Mouse (Mus musculus) lung, postnatal 36 days (tissue): ENCODE results near the gene Caln1.

ENCODE experiments used
- DNase-seq: peaks from one replicate; pipeline ENCODE4 v3.0.0; 2022; ENCODE audit warnings: mixed read lengths

Gene Caln1

DNA sequence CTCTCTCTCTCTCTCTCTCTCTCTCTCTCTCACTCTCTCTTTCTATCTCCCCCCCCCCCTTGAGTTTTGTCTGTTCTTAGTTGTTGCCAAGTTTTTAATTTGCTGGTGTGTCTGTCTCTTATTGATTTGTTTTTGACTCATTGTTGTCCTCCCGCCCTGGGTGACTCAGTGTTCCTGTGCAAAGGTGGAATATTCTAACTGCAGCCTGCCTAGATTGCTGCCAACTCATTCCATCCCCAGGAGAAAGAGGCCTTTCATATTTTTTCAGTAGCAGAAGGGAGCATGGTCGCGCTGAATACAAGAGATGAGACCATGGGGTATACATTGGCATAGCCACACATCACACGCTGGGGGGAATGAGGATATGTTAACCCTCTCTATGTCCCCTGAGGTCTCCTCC is 335.6 kb downstream of the Caln1 start:
- no peak for DNase-seq

DNA sequence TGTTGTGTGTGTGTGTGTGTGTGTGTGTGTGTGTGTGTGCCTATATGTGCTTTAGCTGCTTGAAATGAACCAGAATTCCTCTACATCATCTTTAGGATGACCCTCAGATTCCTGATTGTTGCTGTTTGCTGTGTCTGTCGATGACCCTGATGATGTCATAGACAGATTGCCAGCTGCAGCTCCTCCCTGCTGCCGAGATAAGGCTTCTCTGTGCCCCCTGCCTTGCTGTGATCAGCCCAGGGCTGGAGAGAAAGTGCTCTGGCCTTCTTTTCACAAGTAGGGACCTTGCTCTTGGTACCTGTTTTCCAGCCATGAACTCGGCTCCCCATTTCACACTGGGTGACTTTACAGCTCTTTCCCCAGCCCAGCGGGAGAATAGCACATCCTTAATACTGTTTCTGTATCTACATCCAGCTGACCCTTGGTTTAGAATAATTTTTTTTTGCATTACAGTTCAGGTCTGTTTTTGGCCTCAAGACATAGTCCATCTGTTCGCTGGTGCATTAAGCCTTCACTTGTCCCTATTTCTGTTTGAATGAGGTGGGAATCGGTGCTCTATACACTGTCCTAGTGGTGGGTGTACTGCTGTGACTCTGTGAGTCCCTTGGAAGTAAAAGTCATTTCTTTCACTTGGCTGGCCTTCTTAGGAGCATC is 337.1 kb downstream of the Caln1 start:
- no peak for DNase-seq

DNA sequence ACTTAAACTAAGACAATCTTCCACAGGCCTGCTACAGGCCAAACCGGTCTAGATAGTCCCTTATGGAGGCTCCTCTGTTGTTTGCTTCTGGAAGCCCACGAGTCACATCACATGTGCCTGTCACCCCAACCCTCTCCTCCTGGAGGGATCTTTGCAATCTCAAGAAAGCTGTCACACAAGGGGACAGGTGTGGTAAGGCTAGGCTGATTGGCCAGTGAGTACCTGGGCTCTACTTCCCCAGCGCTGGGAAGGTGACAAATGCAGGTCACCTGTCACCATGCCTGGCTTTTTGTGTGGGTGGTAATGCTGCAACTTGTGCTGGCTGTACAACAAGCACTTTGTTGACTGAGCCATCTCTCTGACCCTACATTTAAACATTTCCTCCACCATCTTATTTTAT is 338.5 kb downstream of the Caln1 start:
- DNase-seq = no peak

DNA sequence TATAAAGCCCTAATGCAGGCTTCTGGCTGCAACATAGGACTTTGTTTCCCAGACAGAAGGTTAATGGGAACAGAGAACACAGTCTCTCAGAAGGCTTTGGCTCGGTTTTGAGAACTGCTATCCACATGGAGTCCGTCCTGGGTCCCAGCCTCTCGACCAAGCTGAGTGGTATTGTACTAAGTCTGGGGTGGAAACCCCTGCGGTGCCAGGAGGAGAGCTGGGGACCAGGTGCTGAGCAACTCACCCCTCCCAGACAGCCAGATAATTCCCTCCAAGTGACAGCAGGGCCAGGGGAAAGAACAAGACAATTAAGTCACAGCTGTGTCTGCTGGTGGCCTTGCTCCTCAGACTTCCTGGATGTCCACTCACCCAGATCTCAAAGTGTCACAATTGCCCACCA is 339.4 kb downstream of the Caln1 start:
- no peak for DNase-seq

DNA sequence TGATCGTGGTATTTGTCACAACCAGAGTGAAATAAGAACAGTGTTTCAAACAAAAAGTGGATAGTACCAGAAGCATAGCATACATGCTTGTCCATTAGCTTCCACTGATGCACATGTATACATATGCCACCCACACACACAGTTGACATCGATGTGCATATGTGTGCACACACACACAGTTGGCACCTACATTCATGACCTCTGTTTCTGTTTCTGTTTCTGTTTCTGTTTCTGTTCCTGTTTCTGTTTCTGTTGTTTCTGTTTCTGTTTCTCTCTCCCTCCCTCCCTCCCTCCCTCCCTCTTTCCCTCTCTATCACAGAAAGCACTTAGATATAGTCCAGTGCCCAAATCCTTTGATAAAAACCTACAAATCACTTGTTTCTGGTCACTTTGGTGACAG is 342.4 kb downstream of the Caln1 start:
- DNase-seq = no peak

DNA sequence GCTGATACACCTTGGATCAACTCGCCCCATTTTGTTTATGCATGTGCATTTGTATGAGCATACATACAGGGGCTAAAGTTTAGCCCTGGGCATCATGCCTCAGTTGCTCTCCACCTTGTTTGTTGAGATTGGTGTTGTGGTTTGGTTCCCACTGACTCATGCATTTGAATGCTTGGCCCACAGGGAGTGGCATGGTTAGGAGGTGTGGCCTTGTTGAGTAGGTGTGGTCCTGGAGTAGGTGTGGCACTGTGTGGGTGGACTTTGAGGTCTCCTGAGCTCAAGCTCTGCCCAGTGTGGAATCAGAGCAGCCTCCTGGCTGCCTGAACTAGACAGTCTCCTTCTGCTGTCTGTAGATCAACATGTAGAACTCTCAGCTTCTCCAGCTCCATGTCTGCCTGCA is 343.0 kb downstream of the Caln1 start:
- no peak for DNase-seq

DNA sequence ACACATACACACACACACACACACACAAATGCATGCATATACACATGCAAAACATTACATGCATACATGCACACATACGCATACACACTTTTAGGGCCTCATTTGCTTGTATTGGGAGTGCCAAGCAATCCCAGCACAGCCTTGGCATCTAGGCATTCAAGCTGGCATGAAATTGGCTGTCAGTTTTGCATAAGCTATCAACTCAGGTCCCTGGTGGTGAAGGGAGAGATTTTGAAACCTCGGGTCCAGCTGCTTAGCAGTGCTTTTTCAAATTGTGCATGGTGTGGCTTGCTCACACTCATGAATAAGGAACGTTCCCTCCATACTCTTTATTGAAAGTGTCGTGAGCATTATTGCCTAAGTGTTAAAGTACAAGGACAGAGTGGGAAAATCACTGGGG is 345.9 kb downstream of the Caln1 start:
- DNase-seq = no peak

DNA sequence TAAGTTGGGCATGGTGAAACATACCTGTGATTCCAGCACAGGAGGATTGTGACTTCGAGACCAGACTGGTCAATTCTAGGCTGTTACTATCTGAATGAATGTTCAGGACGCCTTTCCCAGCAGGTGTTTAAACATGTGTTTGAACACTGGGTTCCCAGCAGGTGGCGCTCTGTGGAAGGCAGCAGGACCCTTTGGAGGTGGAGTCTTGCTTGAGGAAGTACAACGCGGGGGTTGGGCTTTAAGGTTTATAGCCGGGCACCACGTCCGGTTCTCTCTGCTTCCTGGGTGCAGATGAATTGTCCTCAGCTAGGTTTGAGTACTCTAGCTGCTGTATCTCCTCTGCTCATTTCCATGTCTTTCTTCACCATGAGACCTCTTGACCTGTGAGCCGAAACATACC is 349.1 kb downstream of the Caln1 start:
- no peak for DNase-seq

DNA sequence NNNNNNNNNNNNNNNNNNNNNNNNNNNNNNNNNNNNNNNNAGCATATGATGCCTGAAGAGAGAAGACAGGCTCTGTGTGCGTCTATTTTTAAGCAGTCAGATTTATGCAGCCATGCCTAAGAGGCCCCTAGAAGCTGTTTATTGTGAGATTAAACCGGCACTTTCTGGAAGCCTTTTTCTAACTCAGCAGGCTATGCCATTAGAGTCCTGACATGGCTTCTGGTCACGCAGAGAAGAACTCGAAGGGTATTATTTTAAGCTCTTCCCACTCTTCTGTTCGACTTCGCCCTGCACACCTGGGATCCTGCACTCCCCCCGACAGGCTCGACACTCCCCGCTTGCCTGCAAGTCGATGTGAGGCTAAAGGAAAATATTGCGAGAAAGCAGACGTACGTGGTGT is 372.9 kb downstream of the Caln1 start:
- DNase-seq = no peak

DNA sequence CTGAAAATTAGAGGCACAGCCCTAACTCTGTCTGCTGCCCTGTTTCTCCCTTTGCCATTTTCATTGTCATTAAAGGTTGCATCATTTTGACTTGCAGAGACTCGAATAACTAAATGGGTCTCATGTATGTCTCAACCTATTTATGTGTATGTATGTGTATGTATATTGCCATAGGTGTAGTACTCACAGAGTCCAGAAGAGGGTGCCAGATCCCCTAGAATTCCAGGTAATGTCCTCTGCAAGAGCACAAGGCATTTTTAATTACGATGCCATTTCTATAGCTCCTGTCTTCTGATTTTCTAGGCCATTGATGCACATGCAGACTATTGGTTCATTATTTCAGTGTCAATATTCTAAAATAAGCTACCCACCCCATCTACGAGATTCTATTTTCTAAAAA is 388.3 kb downstream of the Caln1 start:
- no peak for DNase-seq

DNA sequence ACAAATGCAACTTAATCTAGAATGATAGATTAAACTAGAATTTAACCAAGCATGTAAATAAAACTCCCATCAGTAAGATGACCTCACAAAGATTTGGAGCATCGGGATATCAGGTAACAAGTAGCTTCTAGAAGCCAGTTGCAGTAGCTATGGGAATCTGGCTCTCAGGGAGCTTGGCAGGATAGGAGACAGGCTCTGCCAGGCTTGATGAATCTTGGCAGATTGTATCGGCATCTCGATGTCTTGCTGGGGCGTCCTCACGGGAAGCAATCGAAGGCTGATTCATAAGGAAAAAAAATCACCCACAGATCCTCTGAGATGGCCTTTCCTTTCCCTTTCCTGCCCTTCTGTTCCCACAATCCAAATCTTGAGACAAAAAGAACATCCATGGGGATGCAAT is 396.5 kb downstream of the Caln1 start:
- DNase-seq = no peak

DNA sequence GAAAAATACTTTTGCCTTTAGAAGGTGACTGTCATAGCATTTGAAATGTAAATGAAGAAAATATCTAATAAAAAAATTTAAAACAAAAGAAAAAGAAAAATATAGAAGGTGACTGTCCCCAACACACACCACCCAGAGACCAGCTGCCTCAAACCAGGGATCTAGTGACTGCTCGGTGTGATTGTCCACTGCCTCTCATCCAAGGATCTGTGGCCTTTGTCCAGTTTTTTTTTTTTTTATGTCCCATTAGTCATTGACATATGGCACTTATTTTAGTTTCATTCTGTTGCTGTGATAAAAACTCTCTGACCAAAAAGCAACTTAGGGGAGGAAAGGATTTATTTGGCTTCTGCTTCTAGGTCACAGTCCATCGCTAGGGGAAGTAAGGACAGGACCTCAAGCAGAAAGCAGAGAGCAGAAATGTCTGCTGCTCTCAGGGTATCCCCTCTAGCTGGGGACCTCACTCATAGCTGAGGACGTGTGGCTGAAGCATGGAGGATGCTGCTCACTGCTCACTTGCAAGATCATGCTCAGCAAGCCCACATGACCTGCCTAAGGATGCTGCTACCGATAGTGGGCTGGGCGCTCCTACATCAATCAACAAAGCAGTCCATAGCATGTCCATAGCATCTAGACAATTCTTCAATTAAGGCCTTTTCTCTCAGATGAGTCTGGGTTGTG is 401.9 kb downstream of the Caln1 start:
- DNase-seq = no peak

DNA sequence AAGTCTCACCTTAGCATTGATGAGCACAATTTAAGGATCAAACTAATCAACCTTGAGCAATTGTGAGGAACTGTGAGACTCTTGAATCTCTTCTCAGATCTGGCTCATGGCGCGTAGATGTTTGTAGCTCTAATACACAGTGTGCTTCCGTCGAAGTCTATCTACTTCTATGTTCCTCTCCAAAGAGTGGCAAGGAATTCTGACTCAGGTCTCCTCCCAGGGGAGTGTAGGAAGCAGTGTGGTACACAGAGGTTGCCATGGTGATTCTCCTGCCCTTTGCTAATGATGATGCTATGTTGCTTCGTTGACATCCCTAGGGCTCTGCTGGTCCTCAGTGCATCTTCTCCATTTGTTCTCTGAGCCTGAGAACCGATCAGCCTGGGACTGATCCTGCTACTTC is 403.2 kb downstream of the Caln1 start:
- no peak for DNase-seq

DNA sequence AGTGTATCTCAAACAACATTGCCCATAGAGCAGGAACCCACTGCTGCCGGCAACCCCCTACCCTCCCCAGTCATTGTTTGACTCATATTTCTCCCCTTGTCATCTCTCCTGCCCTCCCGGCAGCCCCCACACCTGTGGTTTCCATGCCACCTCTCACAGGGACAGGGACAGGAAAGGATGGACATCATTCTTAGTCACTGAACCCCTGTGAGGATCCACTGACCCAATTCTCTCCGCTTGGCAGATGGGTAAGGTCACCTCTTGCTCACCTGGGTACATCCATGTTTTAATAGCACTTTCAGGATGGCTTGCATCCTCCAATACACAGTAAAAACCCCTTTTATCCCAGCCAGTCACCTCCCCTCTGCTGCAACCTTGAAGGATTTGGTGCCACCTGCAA is 405.7 kb downstream of the Caln1 start:
- DNase-seq = no peak

DNA sequence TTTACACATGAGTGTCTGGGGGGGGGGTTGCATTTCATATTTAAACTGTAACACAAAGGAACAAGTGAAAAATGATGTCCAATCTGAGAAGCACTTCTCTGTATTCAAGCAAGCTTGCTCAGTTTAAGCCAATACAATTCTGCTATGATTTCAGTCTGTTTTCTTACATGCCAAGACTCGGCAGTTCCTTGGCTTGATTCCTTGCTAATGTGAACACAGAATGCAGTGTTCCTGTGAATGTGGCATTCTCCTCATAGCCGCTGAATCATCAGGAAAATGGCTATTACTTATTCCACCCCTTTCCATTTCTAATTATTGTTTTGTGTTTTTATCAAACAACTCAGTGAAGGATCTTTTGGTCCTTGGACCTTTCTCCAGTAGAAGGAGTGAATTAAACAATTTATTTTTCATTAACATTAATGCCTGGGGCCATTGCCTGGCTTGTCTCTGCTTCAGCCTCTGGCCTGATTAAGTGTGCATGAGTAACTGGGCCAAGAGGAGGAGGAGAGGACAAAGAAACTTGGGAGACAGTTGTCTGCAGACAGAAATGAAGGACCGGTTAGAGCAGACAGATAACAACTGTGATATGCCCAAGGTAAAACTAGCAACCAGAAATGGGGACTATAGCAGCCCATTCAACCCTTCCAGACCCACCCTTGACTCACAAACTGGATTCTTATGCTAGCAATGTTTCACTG is 423.6 kb downstream of the Caln1 start:
- DNase-seq = peak; percentile 16

DNA sequence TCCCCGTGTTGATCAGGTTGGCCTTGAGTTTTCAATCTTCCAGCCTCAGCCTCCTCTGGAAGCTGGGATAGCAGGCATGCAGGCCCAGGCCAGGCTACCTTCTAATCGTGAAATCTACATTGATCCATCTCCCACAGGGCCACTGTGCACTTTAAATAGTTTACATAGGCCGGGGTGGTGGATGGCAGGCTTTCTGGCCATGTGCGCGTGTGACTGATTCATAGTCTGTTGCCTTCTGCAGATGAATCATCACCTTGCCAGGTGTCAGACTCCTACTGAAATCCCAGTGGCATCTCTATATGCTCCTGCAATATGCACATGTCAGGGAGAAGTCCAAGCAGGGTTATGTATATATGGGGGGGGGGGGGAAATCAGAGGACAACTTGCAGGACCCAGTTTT is 428.5 kb downstream of the Caln1 start:
- DNase-seq = no peak

DNA sequence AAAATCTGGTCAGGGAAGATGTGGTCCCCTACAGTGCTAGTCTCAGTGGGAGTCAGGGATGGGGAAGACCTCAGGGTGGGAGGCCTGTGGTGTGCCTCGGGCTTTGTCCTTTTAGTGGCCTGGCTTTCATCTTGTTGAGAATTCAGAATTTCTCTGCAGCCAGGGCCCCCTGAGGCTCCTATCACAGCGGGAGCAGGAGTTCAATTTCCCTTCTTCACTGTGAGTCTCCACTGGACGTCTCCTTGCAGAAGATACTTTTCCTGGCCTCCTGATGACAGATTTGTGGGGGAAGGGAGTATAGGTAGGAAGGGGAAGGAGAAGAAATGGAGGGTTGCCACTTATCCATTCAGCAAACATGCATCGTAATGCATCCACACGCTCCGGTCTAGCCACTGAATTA is 441.1 kb downstream of the Caln1 start:
- DNase-seq = no peak

DNA sequence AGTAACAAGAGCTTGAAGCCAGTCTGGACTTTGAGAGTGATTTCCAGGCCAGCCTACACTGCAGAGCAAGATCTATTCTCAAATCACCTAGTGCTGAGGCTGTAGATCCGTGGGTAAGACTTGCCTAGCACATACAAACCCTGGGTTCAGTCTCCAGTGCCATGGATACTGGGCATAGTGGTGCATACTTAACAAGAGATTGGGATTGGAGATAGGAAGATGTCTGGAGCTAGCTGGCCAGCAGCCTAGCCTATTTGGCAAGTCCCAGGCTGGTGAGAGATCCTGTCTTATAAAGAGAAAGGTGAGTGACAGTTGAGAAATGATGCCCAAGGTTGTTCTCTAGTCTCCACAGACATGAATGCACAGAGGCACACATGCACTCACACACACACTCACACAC is 441.6 kb downstream of the Caln1 start:
- no peak for DNase-seq

DNA sequence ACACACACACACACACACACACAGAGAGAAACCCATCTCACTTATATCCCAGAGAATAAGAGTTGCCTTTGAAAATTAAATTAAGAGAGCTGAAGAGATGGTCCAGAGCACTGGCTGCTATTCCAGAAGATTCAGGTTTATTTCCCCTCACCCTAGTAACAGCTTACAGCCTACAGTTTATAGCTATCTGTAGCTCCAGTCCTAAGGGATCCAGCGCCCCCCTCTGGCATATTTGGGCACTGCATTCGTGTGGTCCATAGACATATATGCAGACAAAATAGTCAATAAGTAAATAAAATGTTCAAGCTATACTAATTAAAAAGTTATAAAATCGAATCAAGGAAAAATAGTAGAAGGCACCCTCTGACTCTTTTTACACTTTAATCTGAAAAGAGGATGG is 442.0 kb downstream of the Caln1 start:
- peak; percentile 12 for DNase-seq

DNA sequence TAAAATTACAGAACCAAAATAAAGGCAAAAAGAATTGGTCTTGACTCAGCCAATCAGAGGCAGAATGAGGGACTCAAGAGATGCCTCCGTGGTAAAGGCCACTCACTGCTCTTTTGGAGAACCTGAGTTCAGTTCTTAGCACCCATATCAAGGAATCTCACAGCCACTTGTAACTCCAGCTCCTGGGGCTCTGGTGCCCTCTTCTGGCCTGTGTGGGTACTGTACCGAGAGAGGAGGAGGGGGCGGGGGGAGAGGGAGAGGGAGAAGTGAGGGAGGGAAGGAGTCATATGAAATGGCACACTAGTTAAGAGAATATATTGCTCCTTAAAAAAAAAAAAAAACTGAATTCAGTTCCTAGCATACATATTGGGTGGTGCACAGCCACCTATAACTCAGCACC is 442.7 kb downstream of the Caln1 start:
- no peak for DNase-seq

DNA sequence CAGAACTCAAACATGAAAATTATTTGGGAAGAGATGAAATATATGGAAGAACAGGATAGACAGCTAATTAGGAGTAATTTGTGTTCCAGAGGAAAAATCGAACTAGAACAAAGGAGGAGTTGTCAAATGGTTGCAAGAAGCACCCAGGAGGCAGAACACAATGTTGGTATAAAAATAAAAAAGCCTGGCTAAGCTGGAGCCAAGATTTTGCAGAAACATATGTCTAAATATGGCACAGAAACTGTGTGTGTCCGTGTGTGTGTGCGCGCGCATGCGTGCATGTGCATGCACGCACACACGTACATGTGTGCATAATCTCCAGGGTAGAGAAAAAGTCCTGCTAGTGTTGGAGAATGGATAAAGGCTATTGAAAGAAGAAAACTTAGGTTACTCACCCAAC is 443.3 kb downstream of the Caln1 start:
- DNase-seq = no peak

DNA sequence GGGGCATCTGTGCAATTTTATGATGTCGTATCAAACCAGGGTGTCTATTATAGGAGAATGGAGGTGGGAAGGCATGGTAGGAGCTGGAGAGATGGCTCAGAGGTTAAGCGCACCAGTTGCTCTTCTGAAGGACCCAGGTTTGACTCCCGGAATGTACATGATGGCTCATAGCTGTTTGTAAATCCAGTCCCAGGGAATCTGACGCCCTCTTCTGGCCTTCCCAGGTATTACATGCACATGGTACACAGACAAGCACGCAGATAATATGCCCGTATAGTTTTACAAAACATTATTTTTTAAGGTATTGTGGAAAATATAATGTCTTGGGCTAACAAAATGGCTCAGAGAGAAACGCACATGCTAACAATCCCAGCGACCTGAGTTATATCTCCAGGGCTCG is 443.8 kb downstream of the Caln1 start:
- DNase-seq = no peak

DNA sequence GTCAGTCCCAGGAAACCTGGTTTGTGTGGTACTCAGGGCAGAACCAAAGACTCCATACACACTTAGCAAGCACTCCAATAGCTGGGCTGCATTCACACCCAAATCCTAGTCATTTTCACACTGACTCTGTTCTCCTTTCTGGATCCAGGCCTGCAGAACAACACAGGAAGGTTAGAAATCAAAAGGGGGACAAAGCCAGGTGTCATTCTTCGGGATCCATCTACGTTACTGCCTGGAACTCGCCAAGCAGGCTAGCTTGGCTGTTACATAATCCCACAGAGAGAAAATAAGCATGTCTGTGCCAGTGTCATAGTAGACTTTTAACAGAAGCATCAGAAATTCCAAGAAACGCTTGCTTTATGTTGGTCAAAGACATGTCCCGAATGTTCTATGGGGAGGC is 446.1 kb downstream of the Caln1 start:
- no peak for DNase-seq

DNA sequence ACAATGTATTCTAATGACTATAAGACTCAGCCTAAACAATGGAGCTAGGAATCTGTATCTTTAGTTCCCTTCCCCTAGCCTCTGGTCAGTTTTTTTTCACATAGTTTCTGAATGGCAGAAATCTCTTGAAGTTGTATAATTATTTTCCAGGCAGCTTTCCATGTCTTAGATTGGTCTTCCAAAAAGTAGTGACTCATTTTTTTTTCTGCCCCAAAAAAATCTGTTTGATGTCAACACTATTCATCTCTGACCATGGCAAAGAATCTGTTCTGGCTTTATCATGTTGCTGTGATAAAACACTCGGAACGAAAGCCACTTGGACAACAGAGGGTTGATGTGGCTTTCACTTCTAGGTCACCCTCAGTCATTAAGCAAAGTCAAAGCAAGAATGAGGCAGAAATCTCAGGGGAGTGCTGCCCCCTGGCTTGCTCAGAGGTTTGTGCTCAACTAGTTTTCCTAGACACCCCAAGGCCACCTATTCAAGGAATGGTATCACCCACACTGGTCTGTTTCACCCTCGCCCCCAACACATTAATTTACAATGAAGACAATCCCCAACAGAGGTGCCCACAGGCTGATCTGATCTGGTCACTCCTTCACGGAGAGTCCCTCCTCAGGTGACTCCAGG is 450.9 kb downstream of the Caln1 start:
- DNase-seq = peak; percentile 20
